Mouse (Mus musculus) lung, embryonic 16.5 days (tissue): ENCODE measurements at regions not wholly inside any gene's neighbourhood (a gene's known extent, or its start where the extent isn't known, plus 50 kb on each side); places are given as distances from the start of the nearest gene placed in this dataset.

Source experiments
- ATAC-seq: fragments of 200-750 bp; cut with Nextera tagmentation; 2 replicates; pipeline ENCODE4 v1.8.0; 2017; ENCODE audit warnings: low read depth, mild to moderate bottlenecking, moderate library complexity
- H3K27ac ChIP-seq: fragments of 300-500 bp; sonication (generic); 2 replicates; pipeline ENCODE4 v1.5.1; 2014; ENCODE audit warnings: mild to moderate bottlenecking, control low read depth, low read length
- H3K27me3 ChIP-seq: fragments of 300-500 bp; sonication (generic); 2 replicates; pipeline ENCODE4 v1.6.1; 2014; ENCODE audit warnings: low read depth, low read length, mixed read lengths; ENCODE audit not compliant: control insufficient read depth, insufficient read depth
- H3K36me3 ChIP-seq: fragments of 300-500 bp; sonication (generic); 2 replicates; pipeline ENCODE4 v1.6.1; 2014; ENCODE audit warnings: low read length; ENCODE audit not compliant: control insufficient read depth, insufficient read depth
- H3K4me1 ChIP-seq: fragments of 300-500 bp; sonication (generic); replicated peaks from 2 replicates; pipeline ENCODE4 v1.6.1; 2014; ENCODE audit warnings: low read length, mixed read lengths; ENCODE audit not compliant: control insufficient read depth, insufficient read depth
- H3K4me2 ChIP-seq: fragments of 300-500 bp; sonication (generic); 2 replicates; pipeline ENCODE4 v1.6.1; 2014; ENCODE audit warnings: low read depth, low read length, control low read depth
- H3K4me3 ChIP-seq: fragments of 300-500 bp; sonication (generic); 2 replicates; pipeline ENCODE4 v1.5.1; 2014; ENCODE audit warnings: mild to moderate bottlenecking, low read length, control low read depth
- H3K9ac ChIP-seq: fragments of 300-500 bp; sonication (generic); 2 replicates; pipeline ENCODE4 v1.6.1; 2014; ENCODE audit warnings: low read length, control low read depth
- H3K9me3 ChIP-seq: fragments of 300-500 bp; sonication (generic); 2 replicates; pipeline ENCODE4 v1.6.1; 2016; ENCODE audit warnings: low read length; ENCODE audit not compliant: control insufficient read depth
- WGBS: fragments of 180-500 bp; shearing (Covaris S2); extraction: QIAGEN DNeasy Blood & Tissue Kit; methylation state at CpG from one replicate; pipeline ENCODE4 v1.1.7; 2014; 5-methylcytosine and 5-hydroxymethylcytosine counted together

GRCm38 (mm10) chr5:111560432-111560831 is 143.3 kb downstream of the Mn1 start:
- peaks cover 10% of the 10 kb centered on the region for H3K4me1 ChIP-seq
- H3K4me3 ChIP-seq, result no peak overlapping the region
- H3K27me3 ChIP-seq, result no peaks in the 10 kb centered on the region
- no peak overlapping the region for H3K9ac ChIP-seq
- 47% methylated on average over 9 of the region's 9 CpGs for WGBS
- H3K36me3 ChIP-seq, result no peaks in the 10 kb centered on the region
- ATAC-seq, result no peak
- H3K27ac ChIP-seq, result no peak overlapping the region
- no peak overlapping the region for H3K4me2 ChIP-seq
- no peaks in the 10 kb centered on the region for H3K9me3 ChIP-seq

DNA sequence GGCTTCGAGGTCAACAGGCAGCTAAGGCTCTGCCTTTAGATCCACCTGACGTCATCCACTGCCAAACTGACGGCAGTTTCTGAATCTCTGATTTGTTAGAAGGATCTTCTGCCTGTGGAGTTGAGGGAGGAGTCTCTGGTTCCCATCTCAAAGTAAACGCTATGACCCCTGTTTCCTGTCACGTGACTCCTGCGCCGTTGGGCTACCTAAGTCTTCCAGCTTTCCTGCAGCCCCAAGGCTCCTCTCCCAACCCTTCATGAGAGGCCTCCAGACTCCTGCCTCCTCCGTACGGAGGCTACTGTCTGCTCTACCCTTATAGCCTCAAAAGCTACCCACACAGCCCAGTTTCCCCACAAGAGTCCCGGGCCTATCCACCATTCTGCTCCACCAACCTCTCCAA is 144.1 kb downstream of the Mn1 start:
- H3K9me3 ChIP-seq, result no peaks in the 10 kb centered on the region
- no peak overlapping the region for H3K4me3 ChIP-seq
- H3K27me3 ChIP-seq, result no peaks in the 10 kb centered on the region
- H3K4me1 ChIP-seq, result peaks cover 2% of the 10 kb centered on the region; the same call in 1 of the 2 replicates
- no peak overlapping the region for H3K27ac ChIP-seq
- no peaks in the 10 kb centered on the region for H3K36me3 ChIP-seq
- no peak for ATAC-seq
- H3K9ac ChIP-seq, result no peak overlapping the region
- 65% methylated on average over 10 of the region's 10 CpGs for WGBS
- H3K4me2 ChIP-seq, result no peak overlapping the region

DNA sequence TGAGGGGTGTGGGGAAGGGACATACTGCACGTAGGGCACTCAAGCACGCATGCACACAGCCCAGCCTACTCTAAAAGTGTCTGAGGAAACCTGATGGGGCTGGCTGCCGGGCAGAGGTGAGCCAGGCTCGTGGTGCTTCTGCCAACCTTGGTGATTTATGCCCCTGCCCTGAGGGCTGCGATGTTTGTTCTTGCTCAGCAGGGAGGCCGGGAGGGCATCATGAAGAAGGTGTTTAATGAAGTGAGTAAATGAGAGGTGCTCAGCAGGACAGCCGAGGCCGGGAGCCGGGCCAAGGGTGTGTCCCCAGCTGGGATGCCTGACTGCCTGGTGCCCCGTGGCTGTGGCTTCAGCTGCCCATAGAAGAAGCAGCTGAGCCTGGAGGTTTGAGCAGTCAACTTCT is 153.7 kb downstream of the Mn1 start:
- H3K27ac ChIP-seq, result no peak overlapping the region
- no peak overlapping the region for H3K4me2 ChIP-seq
- 9% methylated on average over 10 of the region's 10 CpGs for WGBS
- H3K9ac ChIP-seq, result no peak overlapping the region
- no peaks in the 10 kb centered on the region for H3K36me3 ChIP-seq
- no peak overlapping the region for H3K4me3 ChIP-seq
- H3K4me1 ChIP-seq, result peaks cover 12% of the 10 kb centered on the region
- H3K27me3 ChIP-seq, result no peaks in the 10 kb centered on the region
- no peaks in the 10 kb centered on the region for H3K9me3 ChIP-seq
- peak; percentile 57 for ATAC-seq

DNA sequence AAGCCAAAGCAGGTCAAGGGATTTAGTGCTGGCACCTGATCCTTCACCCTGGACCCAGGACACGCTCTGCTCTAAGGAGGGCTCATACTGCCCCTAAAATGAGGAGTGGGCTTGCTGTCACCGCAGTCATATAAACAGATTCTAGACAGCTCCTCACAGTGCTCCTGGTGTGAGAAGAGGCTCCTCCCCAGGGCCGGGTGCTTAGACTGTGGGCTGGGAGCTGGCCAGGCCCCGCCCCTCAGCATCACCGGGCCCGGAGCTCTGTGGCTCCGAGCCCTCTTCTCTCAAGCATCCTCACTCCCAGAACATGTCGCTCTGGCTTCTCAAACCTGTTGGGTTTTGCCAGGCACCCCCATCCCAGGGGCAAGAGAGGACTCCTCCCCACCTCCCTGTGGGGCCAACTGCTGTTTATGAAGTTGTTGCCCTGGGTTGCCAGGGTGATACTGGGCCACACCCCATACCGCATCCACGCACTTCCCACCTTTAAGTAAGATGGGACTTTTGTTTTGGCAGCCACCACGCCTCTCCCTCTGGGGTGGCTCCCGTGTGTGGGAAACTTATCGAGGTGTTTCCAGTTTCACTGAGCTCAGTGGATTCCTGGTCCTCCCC is 156.2 kb downstream of the Mn1 start:
- H3K9ac ChIP-seq, result no peak overlapping the region
- H3K4me2 ChIP-seq, result no peak overlapping the region
- no peaks in the 10 kb centered on the region for H3K9me3 ChIP-seq
- no peak overlapping the region for H3K4me3 ChIP-seq
- H3K27ac ChIP-seq, result no peak overlapping the region
- H3K27me3 ChIP-seq, result no peaks in the 10 kb centered on the region
- 0 out of 2 replicates have a peak, but pooled peaks have one; percentile 29 for ATAC-seq
- 18% methylated on average over 13 of the region's 13 CpGs for WGBS
- peaks cover 25% of the 10 kb centered on the region for H3K4me1 ChIP-seq
- no peaks in the 10 kb centered on the region for H3K36me3 ChIP-seq

GRCm38 (mm10) chr5:111574219-111574840 is 157.2 kb downstream of the Mn1 start:
- no peaks in the 10 kb centered on the region for H3K27me3 ChIP-seq
- WGBS, result 32% methylated on average over 8 of the region's 8 CpGs
- H3K4me1 ChIP-seq, result peaks cover 33% of the 10 kb centered on the region
- H3K9me3 ChIP-seq, result no peaks in the 10 kb centered on the region
- H3K27ac ChIP-seq, result no peak overlapping the region
- H3K36me3 ChIP-seq, result no peaks in the 10 kb centered on the region
- no peak overlapping the region for H3K4me3 ChIP-seq
- H3K9ac ChIP-seq, result no peak overlapping the region
- no peak overlapping the region for H3K4me2 ChIP-seq
- ATAC-seq, result no peak

GRCm38 (mm10) chr5:111575376-111575775 is 158.2 kb downstream of the Mn1 start:
- peaks cover 34% of the 10 kb centered on the region for H3K4me1 ChIP-seq
- no peak for ATAC-seq
- 82% methylated on average over 5 of the region's 5 CpGs for WGBS
- no peak overlapping the region for H3K4me2 ChIP-seq
- no peaks in the 10 kb centered on the region for H3K9me3 ChIP-seq
- H3K4me3 ChIP-seq, result no peak overlapping the region
- no peak overlapping the region for H3K27ac ChIP-seq
- H3K9ac ChIP-seq, result no peak overlapping the region
- H3K36me3 ChIP-seq, result no peaks in the 10 kb centered on the region
- no peaks in the 10 kb centered on the region for H3K27me3 ChIP-seq

- H3K36me3 ChIP-seq, result no peaks in the 10 kb centered on the region
- H3K4me1 ChIP-seq, result peaks cover 35% of the 10 kb centered on the region
- WGBS, result 7% methylated on average over 5 of the region's 5 CpGs
- no peak overlapping the region for H3K4me3 ChIP-seq
- no peak overlapping the region for H3K4me2 ChIP-seq
- peak overlapping the region; percentile 18 for H3K27ac ChIP-seq
- peak; percentile 59 for ATAC-seq
- no peaks in the 10 kb centered on the region for H3K9me3 ChIP-seq
- H3K9ac ChIP-seq, result no peak overlapping the region
- H3K27me3 ChIP-seq, result no peaks in the 10 kb centered on the region
Observed at GRCm38 (mm10) chr5:111577441-111577840, 156.3 kb upstream of the Gm26897 start.

GRCm38 (mm10) chr5:111578088-111578487 is 155.6 kb upstream of the Gm26897 start:
- Histone ChIP-seq H3K27me3 (no peaks in the 10 kb centered on the region), H3K27ac (peak overlapping the region; percentile 58), H3K4me3 (no peak overlapping the region), H3K4me1 (peaks cover 33% of the 10 kb centered on the region), H3K4me2 (no peak overlapping the region), H3K36me3 (no peaks in the 10 kb centered on the region), H3K9me3 (no peaks in the 10 kb centered on the region), H3K9ac (no peak overlapping the region)
- 54% methylated on average over 5 of the region's 5 CpGs for WGBS
- ATAC-seq, result no peak

DNA sequence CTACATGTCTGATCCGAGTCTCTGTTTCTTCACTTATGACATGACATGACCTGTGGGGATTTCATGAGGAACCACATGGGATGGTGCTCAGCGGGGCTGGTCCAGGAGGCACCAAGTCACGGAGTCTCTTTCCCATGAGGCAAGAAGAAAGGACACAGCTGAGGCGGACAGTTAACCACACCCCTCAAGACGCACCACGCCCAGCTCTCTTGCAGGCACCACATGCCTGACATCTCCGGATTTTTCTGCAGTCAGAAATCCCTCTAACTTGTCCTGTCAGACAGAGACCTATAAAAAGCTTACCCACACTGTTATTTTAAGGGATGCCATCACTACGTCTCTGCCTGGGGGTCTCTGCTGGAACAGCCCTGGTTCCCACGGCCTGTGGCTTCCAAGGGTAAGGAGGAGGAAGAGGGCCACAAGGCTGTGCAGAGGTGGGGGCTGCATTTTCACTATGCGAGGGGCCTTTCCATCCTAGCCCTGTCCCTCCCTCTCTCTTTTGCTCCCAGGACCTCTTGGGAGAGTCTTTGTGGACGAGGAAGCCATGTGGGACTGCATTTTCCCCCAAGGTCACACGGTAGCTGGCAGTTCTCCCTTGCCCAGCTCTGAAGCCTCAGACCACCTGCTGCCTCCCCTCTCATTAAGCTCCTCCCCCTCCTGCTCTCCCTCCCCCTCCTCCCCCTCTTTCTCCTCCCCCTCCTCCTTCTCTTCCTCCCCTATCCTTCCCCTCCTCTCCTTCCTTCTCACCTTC is 154.6 kb upstream of the Gm26897 start:
- H3K27ac ChIP-seq, result peak overlapping the region; percentile 58
- no peaks in the 10 kb centered on the region for H3K9me3 ChIP-seq
- no peaks in the 10 kb centered on the region for H3K36me3 ChIP-seq
- H3K9ac ChIP-seq, result no peak overlapping the region
- H3K27me3 ChIP-seq, result no peaks in the 10 kb centered on the region
- no peak overlapping the region for H3K4me2 ChIP-seq
- H3K4me1 ChIP-seq, result peaks cover 31% of the 10 kb centered on the region
- no peak overlapping the region for H3K4me3 ChIP-seq
- ATAC-seq, result peak; percentile 50; the same call in 1 of the 2 replicates
- 25% methylated on average over 12 of the region's 12 CpGs for WGBS
